Mouse (Mus musculus) forebrain, postnatal 0 days (tissue): ENCODE measurements at regions not wholly inside any gene's neighbourhood (a gene's known extent, or its start where the extent isn't known, plus 50 kb on each side); places are given as distances from the start of the nearest gene placed in this dataset.

Experiments used
- ATAC-seq: fragments of 200-750 bp; cut with Nextera tagmentation; 2 replicates; pipeline ENCODE4 v1.8.0; 2017; ENCODE audit warnings: mild to moderate bottlenecking, moderate library complexity
- DNase-seq: peaks from one replicate; pipeline ENCODE4 v3.0.0-alpha.2; 2015
- H3K27ac ChIP-seq: fragments of 300-500 bp; sonication (generic); 2 replicates; pipeline ENCODE4 v1.5.1; 2014; ENCODE audit warnings: low read depth, mild to moderate bottlenecking, antibody characterized with exemption, low read length, moderate library complexity, mixed read lengths
- H3K27me3 ChIP-seq: fragments of 300-500 bp; sonication (generic); 2 replicates; pipeline ENCODE4 v1.6.1; 2014; ENCODE audit warnings: mild to moderate bottlenecking, low read length, mixed read lengths; ENCODE audit not compliant: insufficient read depth
- H3K36me3 ChIP-seq: fragments of 300-500 bp; sonication (generic); 2 replicates; pipeline ENCODE4 v1.6.1; 2014; ENCODE audit warnings: mild to moderate bottlenecking, moderate library complexity; ENCODE audit not compliant: insufficient read depth
- H3K4me1 ChIP-seq: fragments of 300-500 bp; sonication (generic); 2 replicates; pipeline ENCODE4 v1.6.1; 2014; ENCODE audit warnings: antibody characterized with exemption; ENCODE audit not compliant: insufficient read depth
- H3K4me2 ChIP-seq: fragments of 300-500 bp; sonication (generic); 2 replicates; pipeline ENCODE4 v1.6.1; 2014; ENCODE audit warnings: low read depth, mild to moderate bottlenecking, moderate library complexity
- H3K4me3 ChIP-seq: fragments of 300-500 bp; sonication (generic); 2 replicates; pipeline ENCODE4 v1.5.1; 2014; ENCODE audit warnings: low read depth, low read length, mixed read lengths
- H3K9ac ChIP-seq: fragments of 300-500 bp; sonication (generic); 2 replicates; pipeline ENCODE4 v1.6.1; 2014; ENCODE audit warnings: mild to moderate bottlenecking
- H3K9me3 ChIP-seq: fragments of 300-500 bp; sonication (generic); 2 replicates; pipeline ENCODE4 v1.6.1; 2016; ENCODE audit warnings: low read length
- CTCF ChIP-seq: sonication (generic); IDR thresholded peaks from 2 replicates; pipeline ENCODE4 v1.5.1; 2016; ENCODE audit warnings: antibody characterized with exemption, control low read depth, low read depth
- WGBS: fragments of 180-500 bp; shearing (Covaris S2); extraction: QIAGEN DNeasy Blood & Tissue Kit; methylation state at CpG from one replicate; pipeline ENCODE4 v1.1.7; 2014; 5-methylcytosine and 5-hydroxymethylcytosine counted together

DNA sequence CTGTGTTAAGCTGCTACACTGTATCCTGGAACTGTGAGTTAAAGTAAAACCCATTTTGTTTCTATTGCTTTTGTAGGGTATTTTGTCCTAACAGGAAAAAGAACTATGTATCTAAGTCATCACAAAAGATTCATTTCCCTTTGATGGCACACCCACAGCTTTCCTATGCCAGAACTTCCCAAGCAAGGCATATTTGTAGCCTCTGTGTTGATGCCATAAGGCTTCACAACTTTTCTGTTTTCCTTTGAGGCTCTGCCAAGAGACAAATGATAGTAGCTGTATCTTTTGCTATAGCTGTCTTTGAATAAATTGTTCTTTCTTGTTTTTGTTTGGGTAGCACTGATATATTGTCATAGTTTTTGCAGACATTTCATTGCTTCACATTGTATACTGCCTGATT, 790.2 kb downstream of the Slitrk5 start:
- ATAC-seq (peak; percentile 87), DNase-seq (peak; percentile 68)
- H3K4me1 ChIP-seq = no peaks in the 10 kb centered on the region

DNA sequence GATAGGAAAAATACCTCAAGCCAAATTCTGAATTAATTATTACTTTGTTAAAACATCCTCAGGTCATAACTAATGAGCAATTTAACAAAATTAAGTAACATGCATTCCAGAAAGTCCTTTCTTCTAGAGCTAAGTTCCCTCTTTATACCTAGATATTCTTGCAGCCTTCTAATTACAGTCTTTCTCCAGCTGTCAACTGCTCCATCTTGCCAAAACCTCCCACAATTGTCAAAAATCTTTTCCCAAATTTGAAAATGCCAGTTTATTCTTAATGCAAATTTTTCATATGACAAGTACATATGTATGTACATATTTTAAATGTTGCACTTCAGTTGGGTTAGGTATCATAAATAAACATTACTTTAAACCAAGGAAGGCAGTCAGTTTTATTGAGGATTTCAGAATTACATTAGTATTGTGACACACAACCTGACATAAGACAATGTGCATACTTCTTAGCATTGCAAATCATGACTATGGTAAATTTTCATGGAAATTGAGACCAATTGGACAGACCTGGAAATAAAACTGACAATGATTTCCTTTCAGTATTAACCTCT, 791.5 kb downstream of the Slitrk5 start:
- TF ChIP-seq CTCF = no peak
- no peak overlapping the region for H3K4me3 ChIP-seq
- H3K36me3 ChIP-seq = no peaks in the 10 kb centered on the region
- ATAC-seq (peak; percentile 58), DNase-seq (peak; percentile 44)
- no peaks in the 10 kb centered on the region for H3K4me1 ChIP-seq
- H3K9me3 ChIP-seq = no peaks in the 10 kb centered on the region
- H3K27me3 ChIP-seq = no peaks in the 10 kb centered on the region
- H3K9ac ChIP-seq = no peak overlapping the region
- no peak overlapping the region for H3K4me2 ChIP-seq
- H3K27ac ChIP-seq = no peak overlapping the region

More for the DNA sequence above, 790.2 kb downstream of the Slitrk5 start:
- no peak overlapping the region for H3K4me2 ChIP-seq
- no peak overlapping the region for H3K4me3 ChIP-seq
- no peaks in the 10 kb centered on the region for H3K9me3 ChIP-seq
- no peaks in the 10 kb centered on the region for H3K36me3 ChIP-seq
- no peak overlapping the region for H3K9ac ChIP-seq
- no peaks in the 10 kb centered on the region for H3K27me3 ChIP-seq
- TF ChIP-seq CTCF = no peak
- no peak overlapping the region for H3K27ac ChIP-seq

DNA sequence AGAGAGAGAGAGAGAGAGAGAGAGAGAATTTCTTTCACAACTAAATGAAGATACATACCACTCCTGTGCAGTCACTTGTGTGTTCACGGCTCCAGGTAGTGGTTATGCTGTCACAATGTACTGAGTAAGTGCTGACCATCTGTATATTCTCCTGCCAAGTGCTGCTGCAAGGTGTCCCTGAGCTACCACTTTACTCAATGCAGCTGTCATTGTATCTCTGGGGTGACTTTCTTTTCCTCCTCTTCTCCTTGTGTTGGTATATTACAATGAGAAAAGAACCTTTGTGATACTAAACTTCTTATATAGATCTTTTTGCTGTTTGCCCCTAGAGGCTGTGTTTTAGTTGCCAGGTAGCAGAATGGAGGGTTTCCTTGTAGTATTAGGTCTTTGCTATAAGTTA, 800.6 kb downstream of the Slitrk5 start:
- no peaks in the 10 kb centered on the region for H3K4me1 ChIP-seq
- H3K4me3 ChIP-seq = no peak overlapping the region
- WGBS = 64% methylated on average over 1 of the region's 1 CpGs
- ATAC-seq (no peak), DNase-seq (no peak)
- H3K9ac ChIP-seq = no peak overlapping the region
- TF ChIP-seq CTCF = no peak
- no peaks in the 10 kb centered on the region for H3K27me3 ChIP-seq
- no peaks in the 10 kb centered on the region for H3K9me3 ChIP-seq
- H3K4me2 ChIP-seq = no peak overlapping the region
- no peaks in the 10 kb centered on the region for H3K36me3 ChIP-seq
- no peak overlapping the region for H3K27ac ChIP-seq
